Mouse (Mus musculus): Measurements from ENCODE around the gene Tarbp2.
A peak's percentile ranks its signal among the peaks of the same experiment; 100 is the strongest.

The Tarbp2 gene

GRCm38 (mm10) chr15:102526111-102527002 is 8.4 kb downstream of the Tarbp2 start:
- DNase-seq, result peak; percentile 24 to 39

DNA sequence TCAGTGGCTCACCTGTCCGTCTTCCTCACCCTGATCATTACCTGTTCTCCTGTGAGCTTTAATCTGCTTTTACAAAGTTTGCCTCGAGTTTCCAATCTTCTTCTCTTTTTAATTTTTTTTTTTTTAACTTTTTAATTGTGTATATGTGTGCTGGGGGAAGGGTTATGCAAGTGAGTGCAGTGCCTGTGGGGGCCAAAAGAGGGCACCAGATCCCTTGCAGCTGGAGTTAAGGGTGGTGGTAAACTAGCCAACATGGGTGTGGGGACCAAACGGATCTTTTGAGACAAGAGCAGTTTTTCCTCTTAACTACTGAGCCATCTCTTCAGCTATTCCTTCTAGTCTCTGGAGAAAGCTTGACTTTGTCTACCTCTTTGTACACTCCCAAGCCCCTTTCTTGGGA is 9.9 kb downstream of the Tarbp2 start:
- DNase-seq, result peak in 1 of 2 experiments; percentile 31

DNA sequence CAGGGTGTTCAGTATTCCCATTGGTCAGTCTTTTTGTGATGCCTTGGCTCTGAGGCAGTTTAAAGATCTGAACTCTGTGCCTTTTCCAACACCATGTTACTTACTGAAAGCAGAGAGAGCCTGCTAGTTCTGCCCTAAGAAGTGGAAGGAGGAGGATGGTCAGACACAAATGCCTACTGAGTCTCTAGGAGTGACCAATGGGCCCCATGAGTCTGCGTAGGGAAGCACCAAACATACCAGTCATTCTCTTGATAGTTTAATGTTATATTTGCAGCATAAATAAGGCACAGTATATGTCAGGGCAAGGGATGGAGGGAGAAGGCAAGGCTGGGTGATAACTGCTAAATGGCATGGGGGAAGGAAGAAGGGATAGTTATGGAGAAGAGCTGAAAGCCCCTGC is 10.4 kb downstream of the Tarbp2 start:
- no peak for DNase-seq

- DNase-seq, result no peak
Observed at GRCm38 (mm10) chr15:102530566-102530965, 12.6 kb downstream of the Tarbp2 start.

DNA sequence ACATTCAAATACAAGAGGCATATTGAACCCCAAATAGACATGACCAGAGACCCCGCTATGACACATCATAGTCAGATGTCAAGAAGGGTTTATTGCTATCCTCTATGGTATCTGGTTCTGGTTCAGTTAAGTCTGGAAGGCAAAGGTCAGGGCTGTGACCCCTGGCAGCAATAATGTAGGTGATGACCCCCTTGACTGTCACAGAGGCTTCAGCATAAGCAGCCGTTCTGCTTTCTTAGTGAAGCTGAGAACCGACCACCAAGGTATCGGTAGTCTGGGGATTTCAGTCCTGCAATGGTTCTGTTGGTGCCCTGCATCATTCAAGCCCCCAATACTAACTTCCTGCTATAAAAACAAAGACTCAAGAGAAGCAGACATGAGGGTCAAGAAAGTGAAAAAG is 13.6 kb downstream of the Tarbp2 start:
- no peak for DNase-seq

GRCm38 (mm10) chr15:102532106-102532900 is 14.3 kb downstream of the Tarbp2 start:
- no peak for DNase-seq

DNA sequence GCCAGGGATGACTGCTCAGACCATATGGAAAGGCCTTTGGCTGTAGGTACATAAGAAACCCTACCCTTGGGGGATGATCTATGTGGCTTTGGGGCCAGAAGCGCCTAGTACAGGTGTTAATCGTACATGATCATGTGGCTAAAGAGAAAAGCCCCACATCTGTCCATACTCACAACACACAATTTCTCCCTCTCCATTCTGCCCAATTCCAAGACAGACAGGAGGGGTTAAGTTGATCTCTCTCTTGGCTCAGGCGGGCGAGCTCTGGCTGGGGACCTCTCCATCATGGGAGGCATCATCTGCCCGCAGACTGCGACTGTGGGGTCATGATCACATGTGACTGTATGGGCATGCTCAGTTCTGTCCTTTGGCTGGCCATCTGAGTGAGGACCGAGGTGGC is 15.9 kb downstream of the Tarbp2 start:
- no peak for DNase-seq

GRCm38 (mm10) chr15:102544801-102545200 is 26.8 kb downstream of the Tarbp2 start:
- DNase-seq, result no peak

DNA sequence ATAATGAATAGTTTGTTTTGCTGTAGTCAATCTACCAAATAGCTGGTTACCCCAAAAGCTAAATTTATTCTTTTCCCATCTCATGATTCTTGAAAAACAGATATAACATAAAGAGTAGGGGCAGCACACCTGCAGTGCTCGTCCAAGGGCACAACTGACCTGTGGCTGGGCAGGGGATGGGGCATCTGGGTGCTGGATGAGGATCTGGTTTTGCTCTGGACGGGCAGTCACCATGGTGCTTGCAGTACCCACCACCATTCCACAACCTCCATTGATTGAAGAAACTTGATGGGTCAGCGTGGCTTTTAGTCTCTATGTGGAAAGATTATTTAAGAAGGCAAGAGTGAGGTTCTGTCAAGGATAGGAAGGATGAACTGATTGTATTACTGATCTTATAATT is 28.3 kb downstream of the Tarbp2 start:
- no peak for DNase-seq

GRCm38 (mm10) chr15:102546677-102547427 is 28.9 kb downstream of the Tarbp2 start:
- DNase-seq, result no peak

DNA sequence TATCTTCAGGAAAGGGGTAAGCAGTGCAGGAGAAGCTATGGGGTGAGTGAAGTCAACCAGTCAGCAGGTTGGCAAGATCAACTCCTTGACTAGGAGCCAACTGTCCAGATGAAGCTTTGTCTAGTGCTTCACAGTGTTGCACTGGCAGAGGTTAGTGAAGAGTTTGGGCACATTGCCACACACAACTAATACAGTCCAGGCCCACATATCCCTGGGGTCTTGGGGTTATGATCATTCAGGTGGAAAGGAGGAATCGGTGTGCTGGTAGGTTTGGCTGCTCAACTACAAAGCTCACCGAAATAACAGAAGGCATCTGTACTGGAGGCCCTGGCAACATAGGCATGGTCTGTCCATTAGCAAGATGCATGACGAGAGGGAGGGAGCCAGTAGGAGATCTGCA is 29.5 kb downstream of the Tarbp2 start:
- no peak for DNase-seq

DNA sequence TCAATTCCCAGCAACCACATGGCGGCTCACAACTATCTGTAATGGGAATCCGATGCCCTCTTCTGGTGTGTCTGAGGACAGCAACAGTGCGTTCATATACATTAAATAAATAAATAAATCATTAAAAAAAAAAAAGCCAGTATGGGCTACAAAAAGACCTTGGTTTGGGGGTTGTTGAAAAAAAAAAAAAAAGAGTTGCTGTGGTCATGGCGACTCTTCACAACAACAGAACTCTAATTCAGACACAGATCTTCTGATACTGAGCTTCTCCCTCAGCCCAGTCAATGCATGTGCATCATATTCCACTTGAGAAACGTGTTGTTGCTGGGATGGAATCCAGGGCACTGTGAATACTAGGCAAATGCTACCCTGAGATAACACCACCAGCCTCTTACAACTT is 34.6 kb downstream of the Tarbp2 start:
- no peak for DNase-seq

DNA sequence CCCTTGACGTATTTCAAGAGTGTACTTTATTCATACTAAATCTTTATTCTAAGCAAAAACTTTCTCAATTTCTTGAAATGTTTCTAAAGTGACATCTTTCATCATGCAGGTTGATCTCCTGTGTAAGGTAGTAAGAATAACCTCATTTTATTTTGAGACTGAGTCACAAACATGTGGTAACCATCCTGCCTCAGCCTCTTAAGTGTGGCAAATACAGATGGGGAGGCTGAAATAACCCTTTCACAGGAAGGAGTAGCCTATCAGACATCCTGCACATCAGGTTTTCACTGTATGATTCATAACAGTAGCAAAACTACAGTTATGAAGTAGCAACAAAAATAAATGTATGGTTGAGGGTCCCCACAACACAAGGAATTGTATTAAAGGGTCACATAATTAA is 37.6 kb downstream of the Tarbp2 start:
- DNase-seq, result no peak

DNA sequence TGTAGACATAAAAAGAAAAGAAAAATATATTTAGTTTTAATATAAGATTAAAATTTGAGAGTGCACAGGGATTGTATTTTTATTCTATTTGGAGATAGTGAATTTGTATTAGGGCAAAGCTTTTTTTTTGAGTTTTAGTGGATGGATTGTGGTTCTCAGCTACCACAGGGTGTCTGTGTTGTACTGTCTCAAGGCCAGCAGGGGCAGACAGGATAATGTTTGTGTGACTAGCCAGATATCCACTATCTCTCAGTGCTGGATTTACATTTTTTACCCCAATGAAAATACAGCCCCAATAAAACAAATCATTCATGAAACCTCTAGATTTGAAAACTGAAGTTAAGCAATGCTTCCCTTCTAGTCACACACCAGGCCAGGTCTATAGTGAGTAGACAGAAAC is 39.6 kb downstream of the Tarbp2 start:
- DNase-seq, result no peak

- no peak for DNase-seq
Observed at GRCm38 (mm10) chr15:102562491-102562890, 44.5 kb downstream of the Tarbp2 start.

- no peak for DNase-seq
Observed at GRCm38 (mm10) chr15:102563061-102563460, 45.1 kb downstream of the Tarbp2 start.

- DNase-seq, result no peak
Observed at GRCm38 (mm10) chr15:102563681-102564080, 45.7 kb downstream of the Tarbp2 start.

- no peak for DNase-seq
Observed at GRCm38 (mm10) chr15:102567849-102568248, 49.9 kb downstream of the Tarbp2 start.

- DNase-seq, result no peak
Observed at GRCm38 (mm10) chr15:102572081-102572480, 54.1 kb downstream of the Tarbp2 start.

Data from thymus, postnatal 36 days (tissue).